Mouse (Mus musculus) adrenal gland, postnatal 14 days (tissue): Measurements from ENCODE around the gene Mief2. TPM values are rescaled to one million over a fixed set of nuclear protein-coding genes. Genes with fewer than 3 reads are reported as not detected.

Experiments used
- DNase-seq: peaks from one replicate; pipeline ENCODE4 v3.0.0; 2021; ENCODE audit warnings: mixed read lengths
- total RNA-seq: library from RNA; stranded (reverse); gene quantifications from 2 replicates; pipeline ENCODE4 v1.2.3, GENCODE M21; 2021

Mief2 gene
- total RNA-seq, 1 experiment from 2014 or later: 30.8 TPM

DNA sequence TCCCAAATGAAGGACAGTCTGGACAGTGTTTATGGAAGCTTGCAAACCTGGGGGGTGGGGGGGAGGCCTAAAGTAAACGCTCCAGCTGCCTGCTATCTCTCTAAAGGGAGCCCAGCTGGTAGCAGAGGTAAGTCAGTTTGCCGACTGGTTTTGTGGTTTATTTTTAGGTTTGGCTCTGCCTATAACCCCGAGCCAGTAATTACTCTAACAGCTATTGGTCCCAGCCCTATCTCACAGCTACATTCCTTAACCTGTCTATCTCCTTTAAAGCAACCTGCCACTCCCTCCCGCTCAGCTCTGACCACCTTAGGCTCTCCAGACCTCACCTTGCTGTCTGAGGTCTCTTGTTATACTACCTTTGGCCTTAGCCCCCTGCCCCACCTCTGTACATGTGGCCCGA lies 8.9 kb upstream of the Mief2 start:
- DNase-seq: no peak

DNA sequence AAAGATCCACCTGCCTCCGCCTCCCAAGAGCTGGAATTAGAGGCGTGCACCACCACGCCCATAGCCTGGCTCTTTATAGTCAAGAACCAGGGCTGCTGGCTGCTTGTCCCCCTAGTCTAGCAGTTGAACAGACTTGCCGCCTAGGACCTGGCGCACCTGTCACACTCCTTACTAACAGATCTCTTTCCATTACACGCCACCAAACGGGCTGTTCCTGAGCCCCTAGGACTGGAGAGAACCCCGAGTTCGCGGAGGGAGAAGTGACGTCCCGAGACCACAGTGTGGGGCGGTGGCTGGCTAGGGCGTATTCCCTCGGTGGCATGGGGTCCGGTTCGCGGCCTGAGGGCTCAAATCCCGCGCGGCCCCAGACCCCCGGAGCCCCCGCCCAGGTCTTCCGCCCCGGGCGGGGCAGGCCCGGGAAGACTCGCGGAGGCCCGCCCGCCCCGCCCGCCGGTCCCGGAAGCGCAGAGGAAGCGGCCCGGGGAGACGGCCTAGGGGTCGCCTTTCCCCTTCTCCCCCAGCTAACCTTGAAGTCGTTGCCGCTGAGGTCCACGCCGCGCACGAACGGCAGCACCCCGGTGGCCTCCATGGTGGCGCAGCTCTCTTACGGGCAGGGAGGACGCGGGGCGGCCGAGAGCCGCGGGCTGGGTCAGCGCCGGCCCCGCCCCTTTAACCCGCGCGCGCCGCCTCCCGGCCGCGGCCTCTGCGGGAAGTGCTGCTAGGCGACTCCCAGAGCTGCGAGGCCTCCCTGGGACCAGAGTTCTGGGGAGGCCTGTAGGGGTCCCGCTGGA lies 1.4 kb upstream of the Mief2 start, which contains the start of gene Flii:
Gene Flii (minus strand): TSS at position 663 of the 791 bp plus-strand sequence.
- peak; percentile 92 for DNase-seq

DNA sequence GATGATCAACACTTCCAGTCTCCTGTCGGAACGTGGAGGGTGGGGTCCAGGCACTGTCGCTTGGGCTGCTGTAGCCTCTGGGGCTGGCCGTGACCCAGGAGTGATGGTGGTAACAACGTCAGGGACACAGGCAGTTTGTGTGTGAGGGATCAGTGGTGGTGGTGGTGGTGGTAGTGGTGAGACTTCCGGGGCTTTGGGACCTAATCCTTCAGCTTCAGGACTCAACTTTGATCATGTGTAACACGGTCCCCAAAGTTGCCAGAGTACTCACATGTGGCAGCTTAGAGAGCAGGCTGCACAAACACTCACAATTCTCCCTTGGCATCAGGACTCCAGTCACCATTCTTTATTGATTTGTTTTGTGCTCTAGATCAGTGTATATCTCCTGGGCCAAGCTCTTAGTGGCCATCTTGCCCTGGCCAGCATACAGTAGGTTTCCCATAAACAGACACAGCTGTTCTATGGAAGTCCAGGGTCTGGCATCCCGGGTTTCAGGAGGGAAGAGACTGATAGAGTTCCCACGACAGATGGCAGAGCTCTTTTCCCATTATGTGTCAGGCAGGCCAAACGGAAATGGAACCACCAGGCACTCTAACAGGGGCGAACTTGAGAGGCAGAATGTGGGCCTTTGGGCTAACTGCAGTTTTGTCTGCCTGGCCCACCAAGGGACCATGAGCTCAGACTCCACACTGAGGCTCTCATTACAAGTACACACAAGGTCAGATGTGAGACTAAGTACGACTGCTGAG lies 632 bp upstream of the Mief2 start:
- DNase-seq: no peak

DNA sequence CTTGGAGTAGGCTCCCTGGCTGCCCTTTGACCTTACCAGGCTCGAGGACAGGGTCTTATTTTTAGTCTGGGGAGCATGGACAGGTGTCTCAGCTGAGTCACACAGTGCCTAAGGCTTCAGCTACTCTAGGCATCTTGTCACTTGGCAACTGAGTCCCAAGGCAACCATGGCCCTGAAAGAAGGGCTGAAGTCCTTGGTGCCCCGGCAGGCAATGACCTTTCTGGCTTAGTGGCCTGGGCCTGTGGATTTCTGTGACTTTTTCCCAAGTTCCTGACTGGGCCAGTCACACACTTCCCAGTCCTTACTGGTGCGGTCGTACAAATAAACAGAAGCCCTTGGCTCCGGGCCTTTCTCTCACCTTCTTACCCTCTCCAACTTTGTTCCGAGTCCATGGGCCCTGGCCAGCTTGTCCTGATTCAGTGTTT lies 1.0 kb downstream of the Mief2 start:
- peak; percentile 63 for DNase-seq

DNA sequence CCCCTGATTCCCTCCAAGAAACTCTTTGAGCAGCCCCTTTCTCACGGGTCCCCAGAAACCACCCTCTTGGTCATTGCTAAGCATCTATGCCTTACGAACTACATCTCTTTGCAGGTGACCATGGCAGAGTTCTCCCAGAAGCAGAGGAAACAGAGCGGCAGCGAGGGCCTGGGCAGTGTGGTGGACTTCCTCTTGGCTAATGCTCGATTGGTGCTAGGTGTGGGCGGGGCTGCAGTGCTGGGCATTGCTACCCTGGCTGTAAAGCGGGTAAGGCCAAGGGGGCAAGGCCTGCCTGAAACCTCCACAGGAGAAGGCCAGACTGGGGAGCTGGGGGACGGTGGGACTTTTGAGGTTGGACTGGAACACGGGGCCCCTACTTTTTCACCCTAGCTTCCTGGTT lies 2.0 kb downstream of the Mief2 start:
- no peak for DNase-seq

DNA sequence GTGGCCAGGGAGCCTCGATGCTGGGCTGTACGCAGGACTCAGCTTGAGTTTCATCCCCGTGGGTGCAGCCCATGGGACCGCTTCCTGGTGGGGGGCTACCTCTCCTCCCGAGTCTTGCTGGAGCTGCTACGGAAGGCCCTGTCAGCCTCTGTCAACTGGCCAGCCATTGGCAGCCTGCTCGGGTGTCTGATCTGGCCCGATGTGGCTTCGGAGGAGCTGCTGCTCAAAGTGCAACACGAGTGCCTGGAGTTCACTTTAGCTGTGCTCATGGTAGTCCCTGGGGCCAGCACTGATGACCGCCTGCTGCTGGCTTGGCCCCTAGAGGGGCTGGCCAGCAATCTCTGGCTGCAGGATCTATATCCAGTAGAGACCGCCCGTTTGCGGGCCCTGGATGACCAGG lies 3.1 kb downstream of the Mief2 start:
- DNase-seq: no peak

DNA sequence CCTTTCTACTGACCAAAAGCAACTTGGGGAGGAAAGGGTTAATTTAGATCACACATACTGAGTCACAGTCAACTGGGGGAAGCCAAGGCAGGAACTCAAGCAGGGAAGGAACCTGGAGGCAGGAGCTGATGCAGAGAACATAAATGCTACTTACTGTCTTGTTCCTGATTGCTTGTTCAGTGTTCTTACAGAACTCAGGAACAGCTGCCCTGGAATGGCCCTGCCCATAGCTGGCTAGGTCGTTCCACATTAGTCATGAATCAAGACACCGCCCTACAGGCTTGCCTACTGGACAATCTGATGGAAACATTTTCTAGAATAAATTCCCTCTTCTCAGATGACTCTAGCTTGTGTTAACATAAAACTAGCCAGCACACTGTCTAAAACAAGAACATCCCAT lies 6.0 kb downstream of the Mief2 start:
- peak; percentile 49 for DNase-seq

DNA sequence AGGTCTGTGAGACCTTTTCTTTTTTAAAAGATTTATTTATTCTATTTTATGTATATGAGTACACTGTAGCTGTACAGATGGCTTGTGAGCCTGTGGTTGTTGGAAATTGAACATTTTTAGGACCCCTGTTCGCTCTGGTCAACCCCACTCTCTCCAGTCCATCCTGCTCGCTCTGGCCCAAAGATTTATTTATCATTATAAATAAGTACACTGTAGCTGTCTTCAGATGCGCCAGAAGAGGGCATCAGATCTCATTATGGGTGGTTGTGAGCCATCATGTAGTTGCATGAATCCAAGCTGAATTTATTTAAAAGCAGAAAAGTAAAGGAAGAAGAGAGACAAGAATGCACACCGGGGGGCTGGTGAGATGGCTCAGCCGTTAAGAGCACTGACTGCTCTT lies 7.0 kb downstream of the Mief2 start:
- no peak for DNase-seq

DNA sequence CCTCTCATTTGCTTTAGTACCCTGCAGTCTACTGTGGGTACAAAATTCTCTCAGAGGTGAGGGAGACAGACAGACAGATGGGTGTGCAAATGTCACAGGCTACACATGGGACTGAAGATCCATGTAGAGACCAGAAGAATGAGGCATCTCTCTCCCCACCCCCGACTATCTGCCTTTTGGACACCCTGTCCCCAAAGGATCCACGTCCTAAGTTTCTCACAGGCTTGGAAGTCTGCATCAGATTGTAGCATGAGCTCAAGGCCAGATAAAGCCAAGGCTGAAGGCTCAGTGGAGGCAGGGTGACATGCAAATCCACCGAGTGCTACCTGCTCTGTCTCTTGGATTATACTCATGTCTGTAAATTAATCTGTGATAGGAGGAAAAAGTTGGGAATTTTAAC lies 8.3 kb downstream of the Mief2 start:
- DNase-seq: no peak

DNA sequence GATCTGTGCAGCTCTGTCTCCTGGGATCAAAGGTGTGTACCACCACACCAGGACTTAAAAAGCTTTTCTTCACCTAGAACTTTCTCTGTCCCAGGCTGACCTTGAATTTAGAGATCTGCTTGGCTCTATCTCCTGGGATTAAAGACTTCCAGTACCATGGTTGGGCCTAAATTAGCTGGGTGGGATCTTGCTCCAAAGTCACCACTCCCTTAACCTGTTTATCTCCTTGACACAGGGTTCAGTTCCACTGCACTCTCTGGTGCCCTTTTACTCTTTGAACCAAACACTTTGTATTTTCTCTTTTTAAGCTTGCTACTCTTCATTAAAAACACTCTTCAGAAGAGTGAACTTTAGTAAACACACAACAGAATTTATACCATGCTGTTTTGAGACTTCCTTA lies 9.3 kb downstream of the Mief2 start:
- no peak for DNase-seq

DNA sequence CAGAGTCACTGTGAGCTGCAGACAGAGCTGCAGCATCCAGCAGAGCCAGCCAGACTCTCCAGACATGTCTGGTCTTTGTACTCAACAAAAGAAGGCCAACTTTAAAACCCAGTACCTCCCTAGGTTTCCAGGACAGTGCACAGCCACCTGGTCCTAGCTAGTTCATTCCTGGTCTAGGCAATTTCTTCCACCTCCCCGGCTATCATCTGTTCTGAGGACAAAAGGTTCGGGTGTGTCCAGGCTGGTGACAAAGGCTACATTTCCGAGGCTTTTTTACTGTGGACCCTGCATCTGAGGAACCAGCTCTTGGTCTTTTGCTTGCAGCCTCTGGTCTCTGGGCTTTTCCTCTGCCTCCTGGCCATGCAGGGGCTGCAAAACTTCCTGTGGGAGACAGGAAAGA lies 12.1 kb downstream of the Mief2 start:
- DNase-seq: no peak

DNA sequence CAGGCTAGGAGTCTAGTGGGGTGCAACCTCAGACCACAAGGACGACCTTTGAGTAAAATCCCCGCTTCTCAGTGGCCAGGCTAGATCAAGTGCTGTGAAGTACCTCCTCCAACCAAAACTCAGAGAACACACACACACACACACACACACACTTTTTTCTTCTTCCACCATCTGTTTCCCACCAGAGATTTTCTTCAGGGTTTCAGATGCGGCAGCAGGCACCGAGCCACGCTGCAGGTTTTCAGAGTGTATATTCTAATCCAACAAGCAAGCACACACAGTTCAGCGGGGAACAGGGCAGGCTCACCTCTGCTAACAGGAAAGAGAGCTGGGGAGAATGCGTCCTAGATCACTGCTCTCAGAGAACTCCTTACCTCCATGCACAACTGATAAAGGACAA lies 27.4 kb downstream of the Mief2 start:
- no peak for DNase-seq

DNA sequence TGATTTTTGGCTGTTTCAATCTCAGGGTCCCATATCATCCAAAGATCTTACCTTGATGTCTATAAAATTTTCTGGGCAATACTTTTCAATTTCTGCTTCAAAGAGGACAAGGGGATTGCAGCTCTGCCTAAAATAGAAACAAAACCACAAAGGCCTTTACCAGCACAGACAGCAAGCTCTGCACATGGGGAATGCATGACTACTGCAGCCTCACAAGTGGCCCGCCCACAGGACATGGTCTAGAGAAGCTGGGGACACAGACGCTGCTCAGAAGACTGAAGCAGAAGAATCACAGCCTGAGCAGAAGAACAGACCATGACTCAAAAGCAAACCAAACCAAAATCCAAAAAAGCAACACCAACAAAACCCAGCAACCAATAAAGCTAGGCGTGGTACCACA lies 33.5 kb downstream of the Mief2 start:
- DNase-seq: no peak

DNA sequence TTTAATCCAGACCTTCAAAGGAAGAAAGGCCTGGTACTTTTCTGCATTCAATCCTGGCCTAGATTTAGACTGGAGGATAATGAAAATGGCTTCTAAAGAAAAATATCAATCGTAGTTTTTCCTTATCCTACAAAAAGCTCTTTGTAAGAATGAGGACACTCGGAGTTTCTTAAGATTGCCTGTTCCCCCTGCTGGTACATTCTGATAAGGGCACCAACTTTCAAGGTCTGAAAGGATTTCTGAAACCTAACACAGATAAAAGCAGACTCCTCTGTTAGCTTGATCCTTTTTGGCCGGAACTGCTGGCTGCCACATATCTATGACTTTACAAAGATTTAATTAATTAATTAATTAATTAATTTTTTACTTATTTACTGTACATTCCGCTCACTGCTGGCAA lies 38.8 kb downstream of the Mief2 start:
- no peak for DNase-seq

DNA sequence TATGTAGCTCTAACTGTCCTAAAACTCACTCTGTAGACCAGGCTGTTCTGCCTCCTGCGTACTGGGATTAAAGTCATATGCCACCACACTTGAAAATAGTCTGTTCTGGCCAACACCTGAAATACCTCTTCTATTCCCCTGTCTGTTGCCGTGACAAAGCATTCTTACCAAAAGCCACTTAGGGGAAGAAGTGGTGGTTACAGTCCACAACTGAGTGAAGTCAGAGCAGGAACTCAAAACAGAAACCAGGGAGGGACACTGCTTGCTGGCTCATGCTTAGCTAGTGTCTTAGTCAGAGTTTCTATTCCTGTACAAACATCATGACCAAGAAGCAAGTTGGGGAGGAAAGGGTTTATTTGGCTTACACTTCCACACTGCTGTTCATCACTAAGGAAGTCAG lies 41.1 kb downstream of the Mief2 start:
- DNase-seq: no peak

DNA sequence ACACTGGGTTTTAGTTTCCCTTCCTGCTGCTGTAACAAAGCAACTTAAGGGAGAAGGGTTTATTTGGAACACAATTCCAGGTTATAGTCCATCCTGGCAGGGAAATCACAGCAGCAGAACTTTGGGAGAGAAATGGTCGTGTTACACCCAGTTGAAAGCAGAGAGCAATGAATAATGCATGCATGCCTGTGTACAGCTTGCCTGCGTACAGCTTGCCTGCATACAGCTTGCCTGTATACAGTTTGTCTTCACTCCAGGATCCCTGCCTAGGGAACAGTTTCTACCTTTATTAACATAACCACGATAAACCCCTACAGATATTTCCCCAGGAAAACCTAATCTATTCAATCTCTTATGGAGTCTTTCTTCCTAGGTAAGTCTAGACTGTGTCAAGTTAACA lies 42.6 kb downstream of the Mief2 start:
- DNase-seq: peak; percentile 0

DNA sequence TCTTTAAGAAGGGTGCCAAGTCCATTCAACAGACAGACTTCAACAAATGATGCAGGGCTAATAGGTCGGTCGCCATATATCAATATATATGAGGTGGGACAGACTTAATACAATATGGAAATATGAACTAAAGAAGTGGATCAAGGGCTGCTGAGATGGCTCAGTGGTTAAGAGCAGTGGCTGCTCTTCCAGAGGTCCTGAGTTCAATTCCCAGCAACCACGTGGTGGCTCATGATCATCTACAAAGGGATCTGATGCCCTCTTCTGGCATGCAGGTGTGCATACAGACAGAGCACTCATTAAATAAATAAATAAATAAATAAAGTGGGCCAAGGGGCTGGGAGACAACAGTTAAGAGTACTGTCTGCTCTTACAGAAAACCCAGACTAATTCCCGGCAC lies 44.0 kb downstream of the Mief2 start:
- DNase-seq: no peak

DNA sequence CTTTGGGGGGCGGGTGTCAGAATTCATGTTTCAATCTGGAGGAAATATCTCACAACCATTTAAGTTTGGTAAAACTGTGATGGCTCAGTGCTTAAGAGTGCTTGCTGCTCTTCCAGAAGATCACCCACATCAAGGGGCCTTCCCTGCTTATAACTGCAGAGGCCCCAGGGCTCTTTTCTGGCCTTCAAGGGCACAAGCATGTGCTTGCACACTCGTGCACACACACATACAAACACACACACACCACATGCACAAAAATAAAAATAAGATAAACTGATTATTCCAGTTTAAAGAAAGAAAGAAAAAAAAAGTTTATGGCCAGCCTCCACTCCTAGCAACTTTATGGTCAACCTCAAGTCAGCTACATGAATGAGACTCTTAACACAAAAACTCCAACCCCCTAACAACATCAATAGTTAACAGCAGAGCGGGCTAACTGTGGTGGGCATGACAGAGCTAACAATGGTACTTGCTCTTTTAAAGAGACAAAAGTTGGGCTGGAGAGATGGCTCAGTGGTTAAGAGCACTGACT lies 46.0 kb downstream of the Mief2 start:
- DNase-seq: no peak

DNA sequence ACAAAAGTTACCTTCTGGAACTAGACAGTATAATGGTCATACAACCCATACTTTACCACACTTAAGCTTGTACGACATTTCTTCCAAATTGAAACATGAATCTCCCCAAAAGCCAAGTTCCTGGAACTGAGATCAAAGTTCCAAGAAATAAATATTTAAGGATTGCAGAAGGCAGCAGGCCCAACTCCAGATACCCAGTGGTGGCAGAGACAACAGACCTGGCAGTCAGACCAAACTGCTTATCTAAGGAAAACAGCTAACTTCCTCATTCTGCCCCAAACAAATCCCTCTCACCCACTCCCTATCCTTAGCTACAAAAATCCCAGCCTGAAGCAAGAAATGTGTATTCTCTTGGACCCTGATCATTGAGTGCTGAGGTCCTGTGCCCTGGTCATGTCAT lies 46.6 kb downstream of the Mief2 start:
- no peak for DNase-seq

DNA sequence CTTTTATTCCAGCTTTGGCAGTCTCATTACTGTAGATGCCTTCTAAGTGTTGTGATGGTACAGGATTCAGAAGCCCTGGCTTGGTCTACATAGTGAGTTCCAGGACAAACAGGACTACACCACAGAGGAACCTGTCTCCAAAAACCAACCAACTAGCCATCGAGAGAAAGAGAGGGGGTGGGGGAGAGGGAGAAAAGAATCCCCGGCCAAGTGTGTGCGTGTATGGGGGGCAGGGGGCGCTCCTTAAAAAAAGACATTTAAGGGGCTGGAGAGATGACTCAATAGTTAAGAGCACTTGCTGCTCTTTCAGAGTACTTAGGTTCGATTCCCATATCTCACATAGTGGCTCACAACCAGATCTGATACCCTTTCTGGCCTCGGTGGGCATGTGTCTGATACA lies 47.4 kb downstream of the Mief2 start:
- no peak for DNase-seq

DNA sequence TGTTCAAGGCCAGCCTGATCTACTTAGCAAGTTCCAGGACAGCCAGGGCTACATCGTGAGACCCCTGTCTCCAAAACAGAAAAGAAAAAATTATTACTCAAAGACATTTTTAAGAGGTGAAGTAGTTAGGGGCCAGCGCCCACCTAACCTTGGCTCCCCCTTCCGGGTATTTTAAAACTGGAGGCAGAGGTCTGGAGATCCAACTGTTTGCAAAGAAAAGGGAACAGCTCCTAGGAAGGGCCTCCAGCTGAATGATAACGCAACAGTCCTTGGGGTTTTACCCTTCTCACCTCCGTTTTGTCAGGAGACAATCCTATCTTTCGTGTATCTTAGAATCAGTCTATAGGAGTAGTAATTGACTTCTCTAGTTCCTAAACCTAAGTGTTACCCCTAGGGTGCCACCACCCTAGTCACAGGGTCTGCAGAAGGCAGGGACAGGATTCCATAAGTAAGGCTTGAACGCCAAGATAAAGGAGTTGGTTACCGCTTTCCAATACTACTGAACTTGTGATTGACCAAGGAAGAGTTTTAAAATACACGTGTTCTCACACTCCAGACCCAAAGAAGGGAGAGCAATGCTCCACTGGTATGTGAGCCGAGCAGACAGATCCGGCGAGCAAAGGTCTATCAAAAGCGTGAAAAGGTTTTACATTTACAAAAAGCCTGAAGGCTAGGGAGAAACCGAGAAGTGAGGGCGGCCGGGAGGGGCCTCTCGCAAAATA lies 48.1 kb downstream of the Mief2 start:
- no peak for DNase-seq

DNA sequence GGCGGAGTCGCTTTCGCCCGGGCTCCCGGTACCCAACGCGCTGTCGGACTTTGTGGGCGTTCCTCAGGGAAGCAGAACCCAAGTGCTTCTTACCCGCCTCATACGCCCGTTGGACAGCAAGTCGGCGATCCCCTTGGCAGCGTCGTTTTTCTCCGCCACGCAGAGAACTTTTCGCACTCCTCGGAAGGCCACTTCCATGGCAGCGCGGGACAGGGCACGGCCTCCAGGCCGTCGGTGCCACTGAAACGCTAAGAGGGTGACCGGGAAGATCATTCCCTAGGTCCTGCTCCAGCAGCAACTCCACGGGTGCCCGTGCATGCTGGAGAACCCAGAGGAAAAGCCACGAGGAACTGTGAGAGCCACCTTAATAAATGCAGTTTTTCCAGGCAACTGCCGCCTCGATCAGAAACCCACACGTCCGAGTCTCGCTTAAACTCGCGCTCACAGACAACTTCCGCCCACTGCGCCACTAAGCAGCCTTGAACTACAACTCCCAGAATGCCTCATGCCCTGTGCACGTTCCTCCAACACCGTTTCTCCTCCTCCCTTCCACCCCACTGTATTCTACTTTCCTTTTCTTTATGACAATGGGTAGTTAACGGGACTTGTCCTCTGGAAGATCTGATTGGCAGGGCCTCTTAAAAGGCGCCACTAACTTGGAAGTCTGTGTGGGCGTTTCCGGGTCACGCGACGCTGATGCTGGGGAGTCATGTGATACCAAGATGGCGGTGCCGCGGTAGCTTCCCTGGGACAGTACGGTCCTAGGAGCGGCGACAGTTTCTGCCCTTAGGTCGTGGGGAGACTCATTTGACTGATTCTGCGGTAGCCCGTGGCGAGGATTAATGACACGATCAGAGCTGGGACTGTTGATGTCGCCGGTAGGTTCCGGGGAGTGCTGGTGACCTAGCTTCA lies 48.9 kb downstream of the Mief2 start, which contains the start of the genes Top3a and Smcr8:
Gene Top3a (minus strand): TSS at position 537 of the 912 bp plus-strand sequence.
Gene Smcr8 (plus strand): TSS at position 696 of the 912 bp plus-strand sequence.
- peak; percentile 89 for DNase-seq
